Mouse (Mus musculus): ENCODE measurements around the gene Clip4. TPM values are rescaled to one million over a fixed set of nuclear protein-coding genes. Genes with fewer than 3 reads are reported as not detected.
"Not testable (repeated sequence)": the region's sequence is repeated elsewhere in the genome, so short reads cannot be mapped to it uniquely, and the experiment has no call there.

Gene Clip4
- polyA plus RNA-seq (2014; fragmentation: Nextera tagmentation; extraction: Ambion mirVana), result 5.3 and 5.7 TPM in 2 replicates

GRCm38 (mm10) chr17:71768173-71768572, at the start of gene Clip4:
Gene Clip4, plus strand, starts transcription at chr17:71768473.
- H3K9ac ChIP-seq (ENCODE audit: low read length); H3K4me2 ChIP-seq; H3K27ac ChIP-seq (ENCODE audit: low read depth, low read length); H3K4me3 ChIP-seq (ENCODE audit: low read depth, low read length); DNase-seq (ENCODE audit: low spot score, missing footprints); ATAC-seq (ENCODE audit: low FRiP score); H3K27me3 ChIP-seq (ENCODE audit: control insufficient read depth, insufficient read depth, low read length); H3K36me3 ChIP-seq (ENCODE audit: control insufficient read depth, insufficient read depth, low read length); H3K9me3 ChIP-seq (ENCODE audit: control insufficient read depth, low read length): not testable (repeated sequence)
- 80% methylated on average over 1 of the region's 1 CpGs for WGBS
- peaks cover 11% of the 10 kb centered on the region for H3K4me1 ChIP-seq (ENCODE audit: control insufficient read depth, insufficient read depth, low read length)

DNA sequence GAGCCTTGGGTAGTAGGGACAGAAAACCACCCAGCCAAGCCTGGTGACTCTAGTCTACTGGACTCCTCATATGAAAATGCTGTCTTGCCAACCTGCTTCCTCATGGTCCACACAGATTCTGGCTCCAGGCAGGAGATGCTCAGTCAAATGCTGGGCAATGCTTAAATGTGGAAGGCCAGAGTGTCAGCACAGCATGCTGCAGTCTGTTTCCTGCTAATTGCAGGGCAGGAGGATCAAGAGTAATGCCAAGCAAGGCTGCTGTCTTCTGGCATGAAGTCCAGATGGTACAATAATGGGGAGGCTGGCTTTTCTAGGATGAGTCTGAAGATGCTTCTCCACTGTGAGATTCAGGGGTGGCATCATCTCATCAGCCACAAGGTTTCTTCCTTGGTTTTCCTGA, 47.8 kb upstream of the Clip4 start:
- no peaks in the 10 kb centered on the region for H3K36me3 ChIP-seq (ENCODE audit: control insufficient read depth, insufficient read depth, low read length)

GRCm38 (mm10) chr17:71721019-71721418, 47.3 kb upstream of the Clip4 start:
- Histone ChIP-seq H3K9me3 (ENCODE audit: control insufficient read depth, low read length) (no peaks in the 10 kb centered on the region), H3K4me1 (ENCODE audit: control insufficient read depth, insufficient read depth, low read length) (no peaks in the 10 kb centered on the region), H3K36me3 (ENCODE audit: control insufficient read depth, insufficient read depth, low read length) (no peaks in the 10 kb centered on the region), H3K9ac (ENCODE audit: low read length) (no peak overlapping the region), H3K4me3 (ENCODE audit: low read depth, low read length) (no peak overlapping the region), H3K4me2 (no peak overlapping the region), H3K27me3 (ENCODE audit: control insufficient read depth, insufficient read depth, low read length) (no peaks in the 10 kb centered on the region), H3K27ac (ENCODE audit: low read depth, low read length) (no peak overlapping the region)
- ATAC-seq (ENCODE audit: low FRiP score) (no peak), DNase-seq (ENCODE audit: low spot score, missing footprints) (no peak)
- 81% methylated on average over 3 of the region's 3 CpGs for WGBS

More for the DNA sequence above, 47.8 kb upstream of the Clip4 start:
- no peaks in the 10 kb centered on the region for H3K9me3 ChIP-seq (ENCODE audit: control insufficient read depth, low read length)
- H3K4me3 ChIP-seq (ENCODE audit: low read depth, low read length), result no peak overlapping the region
- no peaks in the 10 kb centered on the region for H3K4me1 ChIP-seq (ENCODE audit: control insufficient read depth, insufficient read depth, low read length)
- ATAC-seq (ENCODE audit: low FRiP score), result no peak
- no peak overlapping the region for H3K27ac ChIP-seq (ENCODE audit: low read depth, low read length)
- H3K9ac ChIP-seq (ENCODE audit: low read length), result no peak overlapping the region
- no peak overlapping the region for H3K4me2 ChIP-seq
- H3K27me3 ChIP-seq (ENCODE audit: control insufficient read depth, insufficient read depth, low read length), result no peaks in the 10 kb centered on the region
- no peak for DNase-seq (ENCODE audit: low spot score, missing footprints)

DNA sequence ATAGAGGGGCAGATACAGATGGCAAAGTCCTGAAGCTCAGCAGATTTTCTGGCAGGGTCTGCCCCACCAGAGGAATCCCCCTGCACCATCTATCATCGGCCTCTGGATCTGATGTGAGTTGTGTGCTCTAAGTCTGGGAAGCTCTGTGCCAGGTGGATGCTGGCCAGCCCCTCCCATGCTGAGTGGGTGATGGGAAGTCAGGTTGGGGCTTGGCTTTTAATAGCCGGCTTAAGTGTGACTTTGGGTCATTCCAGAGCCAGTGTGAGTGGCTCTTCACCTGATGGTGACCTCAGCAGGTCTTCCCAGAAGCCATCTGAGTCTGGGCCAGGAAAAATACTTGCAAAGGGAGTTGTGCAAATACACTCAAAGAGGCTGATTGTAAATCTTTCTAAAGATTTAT, 37.6 kb upstream of the Clip4 start:
- H3K36me3 ChIP-seq (ENCODE audit: control insufficient read depth, insufficient read depth, low read length), result no peaks in the 10 kb centered on the region
- no peak overlapping the region for H3K4me2 ChIP-seq
- 81% methylated on average over 2 of the region's 2 CpGs for WGBS
- H3K4me1 ChIP-seq (ENCODE audit: control insufficient read depth, insufficient read depth, low read length), result no peaks in the 10 kb centered on the region
- no peak overlapping the region for H3K9ac ChIP-seq (ENCODE audit: low read length)
- H3K9me3 ChIP-seq (ENCODE audit: control insufficient read depth, low read length), result no peaks in the 10 kb centered on the region
- DNase-seq (ENCODE audit: low spot score, missing footprints) (no peak), ATAC-seq (ENCODE audit: low FRiP score) (no peak)
- no peak overlapping the region for H3K27ac ChIP-seq (ENCODE audit: low read depth, low read length)
- H3K4me3 ChIP-seq (ENCODE audit: low read depth, low read length), result no peak overlapping the region
- no peaks in the 10 kb centered on the region for H3K27me3 ChIP-seq (ENCODE audit: control insufficient read depth, insufficient read depth, low read length)

GRCm38 (mm10) chr17:71736442-71736841, 31.8 kb upstream of the Clip4 start:
- WGBS, result 79% methylated on average over 3 of the region's 3 CpGs
- ATAC-seq (ENCODE audit: low FRiP score), result no peak

DNA sequence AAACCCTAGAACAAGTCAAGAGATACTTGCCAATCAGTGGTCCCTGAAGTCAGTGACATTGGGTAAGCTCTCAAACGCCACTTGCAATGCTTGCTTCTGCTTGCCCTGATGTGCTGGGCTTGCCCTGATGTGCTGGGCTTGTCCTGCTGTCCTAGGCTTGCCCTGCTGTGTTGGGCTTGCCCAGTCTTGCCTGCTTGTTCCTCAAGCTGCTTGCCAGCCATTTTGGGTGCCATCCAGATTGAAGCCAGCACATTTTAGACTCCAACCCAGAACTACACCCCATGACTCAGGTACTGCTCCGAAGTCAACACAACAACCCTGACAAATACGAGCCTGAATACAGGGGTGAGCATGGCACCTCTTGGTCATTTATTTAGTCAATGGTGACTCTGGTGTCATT, 26.1 kb upstream of the Clip4 start:
- Histone ChIP-seq H3K4me2 (no peak overlapping the region), H3K9me3 (ENCODE audit: control insufficient read depth, low read length) (no peaks in the 10 kb centered on the region), H3K27ac (ENCODE audit: low read depth, low read length) (no peak overlapping the region), H3K36me3 (ENCODE audit: control insufficient read depth, insufficient read depth, low read length) (no peaks in the 10 kb centered on the region), H3K9ac (ENCODE audit: low read length) (no peak overlapping the region), H3K27me3 (ENCODE audit: control insufficient read depth, insufficient read depth, low read length) (no peaks in the 10 kb centered on the region), H3K4me1 (ENCODE audit: control insufficient read depth, insufficient read depth, low read length) (no peaks in the 10 kb centered on the region), H3K4me3 (ENCODE audit: low read depth, low read length) (no peak overlapping the region)
- DNase-seq (ENCODE audit: low spot score, missing footprints) (no peak), ATAC-seq (ENCODE audit: low FRiP score) (no peak)
- WGBS, result 80% methylated on average over 3 of the region's 3 CpGs

More at GRCm38 (mm10) chr17:71736442-71736841, 31.8 kb upstream of the Clip4 start:
- Histone ChIP-seq H3K4me3 (ENCODE audit: low read depth, low read length) (no peak overlapping the region), H3K4me1 (ENCODE audit: control insufficient read depth, insufficient read depth, low read length) (no peaks in the 10 kb centered on the region), H3K4me2 (no peak overlapping the region), H3K27ac (ENCODE audit: low read depth, low read length) (no peak overlapping the region), H3K36me3 (ENCODE audit: control insufficient read depth, insufficient read depth, low read length) (no peaks in the 10 kb centered on the region), H3K9me3 (ENCODE audit: control insufficient read depth, low read length) (no peaks in the 10 kb centered on the region), H3K27me3 (ENCODE audit: control insufficient read depth, insufficient read depth, low read length) (no peaks in the 10 kb centered on the region), H3K9ac (ENCODE audit: low read length) (no peak overlapping the region)
- no peak for DNase-seq (ENCODE audit: low spot score, missing footprints)

GRCm38 (mm10) chr17:71742935-71743334, 25.3 kb upstream of the Clip4 start:
- ATAC-seq (ENCODE audit: low FRiP score) (no peak), DNase-seq (ENCODE audit: low spot score, missing footprints) (no peak)
- Histone ChIP-seq H3K9me3 (ENCODE audit: control insufficient read depth, low read length) (no peaks in the 10 kb centered on the region), H3K27ac (ENCODE audit: low read depth, low read length) (no peak overlapping the region), H3K27me3 (ENCODE audit: control insufficient read depth, insufficient read depth, low read length) (no peaks in the 10 kb centered on the region), H3K4me2 (no peak overlapping the region), H3K36me3 (ENCODE audit: control insufficient read depth, insufficient read depth, low read length) (no peaks in the 10 kb centered on the region), H3K4me3 (ENCODE audit: low read depth, low read length) (no peak overlapping the region), H3K9ac (ENCODE audit: low read length) (no peak overlapping the region), H3K4me1 (ENCODE audit: control insufficient read depth, insufficient read depth, low read length) (no peaks in the 10 kb centered on the region)
- WGBS, result 28% methylated on average over 5 of the region's 5 CpGs

DNA sequence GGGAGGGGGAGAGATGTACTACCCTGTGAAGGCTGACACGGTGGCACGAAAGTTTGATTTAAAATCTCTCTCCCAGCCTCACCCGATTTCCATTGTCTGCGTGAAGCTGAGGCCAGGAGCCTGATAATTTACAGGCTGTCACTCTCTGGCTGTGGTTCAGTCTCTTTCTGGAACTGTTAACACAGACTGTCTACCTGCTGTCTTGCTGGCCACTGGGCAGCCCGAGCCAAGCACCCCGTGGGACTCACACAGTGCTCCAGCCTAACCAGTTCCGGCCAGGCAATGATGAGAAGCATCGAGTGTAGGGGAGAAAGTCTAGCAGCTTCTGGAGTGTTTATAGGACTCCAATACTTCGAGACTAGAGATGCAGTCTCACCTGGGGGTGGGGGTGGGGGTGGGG, 22.2 kb upstream of the Clip4 start:
- Histone ChIP-seq H3K4me3 (ENCODE audit: low read depth, low read length) (no peak overlapping the region), H3K9me3 (ENCODE audit: control insufficient read depth, low read length) (no peaks in the 10 kb centered on the region), H3K27ac (ENCODE audit: low read depth, low read length) (no peak overlapping the region), H3K36me3 (ENCODE audit: control insufficient read depth, insufficient read depth, low read length) (no peaks in the 10 kb centered on the region), H3K9ac (ENCODE audit: low read length) (no peak overlapping the region), H3K4me2 (no peak overlapping the region), H3K4me1 (ENCODE audit: control insufficient read depth, insufficient read depth, low read length) (no peaks in the 10 kb centered on the region), H3K27me3 (ENCODE audit: control insufficient read depth, insufficient read depth, low read length) (no peaks in the 10 kb centered on the region)
- WGBS, result 86% methylated on average over 9 of the region's 9 CpGs
- no peak for ATAC-seq (ENCODE audit: low FRiP score)
- no peak for DNase-seq (ENCODE audit: low spot score, missing footprints)

- H3K27ac ChIP-seq (ENCODE audit: low read depth, low read length), result no peak overlapping the region
- H3K4me1 ChIP-seq (ENCODE audit: control insufficient read depth, insufficient read depth, low read length), result no peaks in the 10 kb centered on the region
- WGBS, result 84% methylated on average over 8 of the region's 8 CpGs
- H3K27me3 ChIP-seq (ENCODE audit: control insufficient read depth, insufficient read depth, low read length), result no peaks in the 10 kb centered on the region
- no peak overlapping the region for H3K4me2 ChIP-seq
- no peak for ATAC-seq (ENCODE audit: low FRiP score)
- no peak overlapping the region for H3K4me3 ChIP-seq (ENCODE audit: low read depth, low read length)
- H3K9ac ChIP-seq (ENCODE audit: low read length), result no peak overlapping the region
- DNase-seq (ENCODE audit: low spot score, missing footprints), result no peak
- no peaks in the 10 kb centered on the region for H3K9me3 ChIP-seq (ENCODE audit: control insufficient read depth, low read length)
- H3K36me3 ChIP-seq (ENCODE audit: control insufficient read depth, insufficient read depth, low read length), result no peaks in the 10 kb centered on the region
These were observed 20.7 kb upstream of the Clip4 start for GRCm38 (mm10) chr17:71747561-71747960.

All from midbrain, embryonic 11.5 days (tissue).